Mouse (Mus musculus) liver, embryonic 15.5 days (tissue): ENCODE data around the gene Gm21885. TPM values are rescaled to one million over a fixed set of nuclear protein-coding genes. Genes with fewer than 3 reads are reported as not detected.

ENCODE experiments used
- ATAC-seq: fragments of 200-750 bp; cut with Nextera tagmentation; 2 replicates; pipeline ENCODE4 v1.8.0; 2017; ENCODE audit warnings: moderate number of reproducible peaks, mild to moderate bottlenecking, moderate library complexity; ENCODE audit not compliant: insufficient read depth
- H3K27ac ChIP-seq: fragments of 300-500 bp; sonication (generic); replicated peaks from 2 replicates; pipeline ENCODE4 v1.5.1; 2015; ENCODE audit warnings: mild to moderate bottlenecking, inconsistent platforms
- H3K27me3 ChIP-seq: fragments of 300-500 bp; sonication (generic); 2 replicates; pipeline ENCODE4 v1.6.1; 2015; ENCODE audit warnings: mild to moderate bottlenecking, inconsistent platforms
- H3K36me3 ChIP-seq: fragments of 300-500 bp; sonication (generic); replicated peaks from 2 replicates; pipeline ENCODE4 v1.6.1; 2015; ENCODE audit warnings: moderate library complexity, mild to moderate bottlenecking, inconsistent platforms
- H3K4me1 ChIP-seq: fragments of 300-500 bp; sonication (generic); replicated peaks from 2 replicates; pipeline ENCODE4 v1.6.1; 2015; ENCODE audit warnings: inconsistent platforms
- H3K4me2 ChIP-seq: fragments of 300-500 bp; sonication (generic); 2 replicates; pipeline ENCODE4 v1.6.1; 2015; ENCODE audit warnings: moderate library complexity, mild to moderate bottlenecking, inconsistent platforms
- H3K4me3 ChIP-seq: fragments of 300-500 bp; sonication (generic); replicated peaks from 2 replicates; pipeline ENCODE4 v1.5.1; 2015; ENCODE audit warnings: mild to moderate bottlenecking, inconsistent platforms
- H3K9ac ChIP-seq: fragments of 300-500 bp; sonication (generic); 2 replicates; pipeline ENCODE4 v1.6.1; 2015; ENCODE audit warnings: moderate library complexity, mild to moderate bottlenecking, inconsistent platforms
- H3K9me3 ChIP-seq: fragments of 300-500 bp; sonication (generic); replicated peaks from 2 replicates; pipeline ENCODE4 v1.6.1; 2016; ENCODE audit warnings: inconsistent platforms
- WGBS: fragments of 180-500 bp; shearing (Covaris S2); methylation state at CpG from one replicate; pipeline ENCODE4 v1.1.7; 2015; ENCODE audit warnings: mixed read lengths; ENCODE audit not compliant: insufficient replicate concordance; 5-methylcytosine and 5-hydroxymethylcytosine counted together
- polyA plus RNA-seq: library from polyadenylated mRNA; unstranded; fragments of >200 nt; fragmentation: Nextera tagmentation; extraction: Ambion mirVana; gene quantifications from 2 replicates; pipeline ENCODE4 v1.2.1, GENCODE M21; 2015

Gene Gm21885
- 0.15 TPM in 1 of 2 replicates, not detected in the other for polyA plus RNA-seq

DNA sequence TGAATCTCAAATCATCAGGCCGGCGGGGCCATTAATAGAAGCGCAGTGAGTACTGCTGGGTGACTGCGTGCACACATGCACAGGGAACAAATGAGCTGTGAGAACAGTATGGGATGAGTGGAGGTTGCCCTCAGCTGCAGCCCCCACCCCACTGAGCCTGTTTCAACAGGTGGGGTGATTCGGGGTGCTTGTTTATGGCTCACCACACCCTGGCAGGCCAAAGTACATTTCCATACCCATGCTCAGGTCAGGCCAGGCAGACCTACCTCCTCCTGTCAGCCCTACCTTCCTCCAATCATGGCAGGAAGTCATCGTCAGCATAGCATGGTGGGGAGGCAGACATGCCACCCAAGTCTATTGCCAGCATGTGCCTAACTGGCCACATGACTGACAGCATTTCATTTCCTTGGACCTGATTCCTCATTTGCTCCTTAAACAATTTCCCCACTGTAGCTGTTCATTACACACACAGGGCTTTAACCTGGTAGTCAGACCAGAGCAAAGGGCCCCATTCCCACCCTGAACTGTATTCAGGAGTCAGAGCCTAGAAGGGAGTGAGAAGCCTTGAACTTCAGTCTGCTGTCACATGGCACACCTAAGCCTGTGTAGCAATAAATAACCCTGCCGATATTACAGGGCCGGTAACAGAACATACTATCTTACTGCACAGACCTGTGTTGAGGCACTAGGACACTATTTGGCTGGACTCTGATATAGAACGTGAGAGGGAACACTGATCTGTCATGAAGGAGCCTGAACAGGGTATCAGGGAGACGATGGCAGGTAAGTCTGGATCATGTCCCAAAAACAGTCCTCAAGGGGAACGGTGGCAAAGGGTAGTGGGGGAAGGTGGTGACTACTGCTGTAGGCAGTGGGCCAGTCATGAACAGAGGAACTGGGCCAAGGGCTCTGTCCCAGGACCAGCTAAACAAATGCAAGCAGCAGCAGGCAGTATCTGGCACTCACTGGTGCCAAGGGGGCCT lies at the start of gene Gm21885:
Gene Gm21885, plus strand, starts transcription at position 675 of the 983 bp plus-strand sequence.
- H3K9ac ChIP-seq, result 0 out of 2 replicates have a peak within 1 kb of the TSS, but pooled peaks have one; percentile 9
- no peaks in the 10 kb centered on the region for H3K27me3 ChIP-seq
- 64% methylated on average over 11 of the region's 11 CpGs for WGBS
- H3K27ac ChIP-seq, result 0 out of 2 replicates have a peak within 1 kb of the TSS, but pooled peaks have one; percentile 8
- peaks cover 38% of the 10 kb centered on the region for H3K4me1 ChIP-seq
- H3K9me3 ChIP-seq, result no peaks in the 10 kb centered on the region
- H3K36me3 ChIP-seq, result peaks cover 34% of the 10 kb centered on the region
- H3K4me2 ChIP-seq, result no peak within 1 kb of the TSS
- peak; percentile 47 for ATAC-seq
- H3K4me3 ChIP-seq, result no peak within 1 kb of the TSS

GRCm38 (mm10) chr11:94233405-94233804 lies 48.3 kb upstream of the Gm21885 start:
- no peak for ATAC-seq
- H3K27ac ChIP-seq, result no peak overlapping the region

GRCm38 (mm10) chr11:94234380-94234779 lies 47.3 kb upstream of the Gm21885 start:
- H3K4me2 ChIP-seq, result no peak overlapping the region
- H3K27me3 ChIP-seq, result peaks cover 4% of the 10 kb centered on the region; the same call in 1 of the 2 replicates
- H3K9me3 ChIP-seq, result no peaks in the 10 kb centered on the region
- peaks cover 50% of the 10 kb centered on the region for H3K4me1 ChIP-seq
- no peaks in the 10 kb centered on the region for H3K36me3 ChIP-seq
- 43% methylated on average over 12 of the region's 12 CpGs for WGBS
- ATAC-seq, result peak; percentile 29
- H3K9ac ChIP-seq, result no peak overlapping the region
- no peak overlapping the region for H3K4me3 ChIP-seq
- H3K27ac ChIP-seq, result 0 out of 2 replicates have a peak overlapping the region, but pooled peaks have one; percentile 14

More at GRCm38 (mm10) chr11:94233405-94233804, 48.3 kb upstream of the Gm21885 start:
- no peak overlapping the region for H3K4me2 ChIP-seq
- no peak overlapping the region for H3K4me3 ChIP-seq
- peaks cover 50% of the 10 kb centered on the region for H3K4me1 ChIP-seq
- peaks cover 4% of the 10 kb centered on the region; the same call in 1 of the 2 replicates for H3K27me3 ChIP-seq
- no peaks in the 10 kb centered on the region for H3K9me3 ChIP-seq
- H3K36me3 ChIP-seq, result no peaks in the 10 kb centered on the region
- H3K9ac ChIP-seq, result no peak overlapping the region
- 66% methylated on average over 6 of the region's 6 CpGs for whole genome bisulfite sequencing

DNA sequence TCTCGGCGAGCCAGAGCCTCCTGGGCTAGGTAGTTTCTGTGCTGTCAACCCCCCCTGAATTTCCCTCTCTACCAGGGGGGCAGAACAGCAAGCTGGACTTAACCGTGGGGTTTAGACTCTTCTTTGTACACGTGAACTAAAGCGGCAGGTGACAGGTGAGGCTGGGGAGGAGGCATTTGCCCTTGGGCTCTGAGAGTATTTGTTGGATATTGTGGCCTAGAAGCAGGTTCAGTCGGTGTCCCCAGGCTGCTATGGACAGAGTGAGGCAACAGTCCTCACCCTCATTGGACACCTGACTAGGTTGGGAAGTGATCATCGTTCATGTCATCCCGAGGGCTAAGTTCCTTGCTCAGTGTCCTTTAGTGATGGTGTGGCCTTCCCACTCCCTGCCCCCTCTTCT lies 46.8 kb upstream of the Gm21885 start:
- ATAC-seq, result no peak
- Histone ChIP-seq H3K4me2 (no peak overlapping the region), H3K4me1 (peaks cover 46% of the 10 kb centered on the region), H3K27me3 (peaks cover 4% of the 10 kb centered on the region; the same call in 1 of the 2 replicates), H3K4me3 (no peak overlapping the region), H3K9me3 (no peaks in the 10 kb centered on the region), H3K27ac (0 out of 2 replicates have a peak overlapping the region, but pooled peaks have one; percentile 14), H3K9ac (peak overlapping the region; percentile 5; the same call in 1 of the 2 replicates), H3K36me3 (no peaks in the 10 kb centered on the region)
- WGBS, result 79% methylated on average over 8 of the region's 8 CpGs

DNA sequence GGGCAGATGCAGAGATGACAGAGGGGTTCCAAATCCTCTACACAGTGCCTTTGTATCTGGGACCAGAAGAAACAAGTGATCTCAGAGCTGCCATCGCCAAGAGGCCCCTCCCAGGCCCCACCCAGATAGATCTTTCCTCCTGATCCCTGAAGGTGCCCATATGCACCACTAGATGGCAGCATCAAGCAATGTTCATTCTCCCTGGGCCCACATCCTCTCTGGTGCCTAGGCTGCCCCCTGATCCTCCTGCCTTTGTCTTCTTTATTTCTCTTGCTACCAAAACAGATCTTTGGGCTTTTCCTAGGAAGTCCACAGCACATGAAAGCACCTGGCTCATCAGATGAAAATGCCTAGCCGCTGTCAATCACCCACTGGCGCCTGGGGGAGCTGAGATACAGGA lies 45.6 kb upstream of the Gm21885 start:
- Histone ChIP-seq H3K27me3 (peaks cover 4% of the 10 kb centered on the region; the same call in 1 of the 2 replicates), H3K4me1 (peaks cover 34% of the 10 kb centered on the region), H3K4me3 (no peak overlapping the region), H3K36me3 (no peaks in the 10 kb centered on the region), H3K4me2 (peak overlapping the region; percentile 36), H3K27ac (no peak overlapping the region), H3K9me3 (no peaks in the 10 kb centered on the region), H3K9ac (no peak overlapping the region)
- 28% methylated on average over 3 of the region's 3 CpGs for WGBS
- ATAC-seq, result peak; percentile 80

GRCm38 (mm10) chr11:94238786-94239185 lies 42.9 kb upstream of the Gm21885 start:
- ATAC-seq, result no peak
- WGBS, result 84% methylated on average over 8 of the region's 8 CpGs
- H3K9ac ChIP-seq, result no peak overlapping the region
- no peak overlapping the region for H3K4me3 ChIP-seq
- no peaks in the 10 kb centered on the region for H3K36me3 ChIP-seq
- peaks cover 40% of the 10 kb centered on the region for H3K4me1 ChIP-seq
- peaks cover 29% of the 10 kb centered on the region for H3K27me3 ChIP-seq
- H3K27ac ChIP-seq, result no peak overlapping the region
- H3K4me2 ChIP-seq, result no peak overlapping the region
- no peaks in the 10 kb centered on the region for H3K9me3 ChIP-seq

- no peak for ATAC-seq
- H3K4me3 ChIP-seq, result no peak overlapping the region
- H3K9me3 ChIP-seq, result no peaks in the 10 kb centered on the region
- no peak overlapping the region for H3K27ac ChIP-seq
- H3K4me1 ChIP-seq, result peaks cover 32% of the 10 kb centered on the region
- 47% methylated on average over 9 of the region's 9 CpGs for WGBS
- no peak overlapping the region for H3K9ac ChIP-seq
- H3K4me2 ChIP-seq, result no peak overlapping the region
- H3K27me3 ChIP-seq, result peaks cover 38% of the 10 kb centered on the region
- no peaks in the 10 kb centered on the region for H3K36me3 ChIP-seq
Measured at GRCm38 (mm10) chr11:94239706-94240105, 42.0 kb upstream of the Gm21885 start.

DNA sequence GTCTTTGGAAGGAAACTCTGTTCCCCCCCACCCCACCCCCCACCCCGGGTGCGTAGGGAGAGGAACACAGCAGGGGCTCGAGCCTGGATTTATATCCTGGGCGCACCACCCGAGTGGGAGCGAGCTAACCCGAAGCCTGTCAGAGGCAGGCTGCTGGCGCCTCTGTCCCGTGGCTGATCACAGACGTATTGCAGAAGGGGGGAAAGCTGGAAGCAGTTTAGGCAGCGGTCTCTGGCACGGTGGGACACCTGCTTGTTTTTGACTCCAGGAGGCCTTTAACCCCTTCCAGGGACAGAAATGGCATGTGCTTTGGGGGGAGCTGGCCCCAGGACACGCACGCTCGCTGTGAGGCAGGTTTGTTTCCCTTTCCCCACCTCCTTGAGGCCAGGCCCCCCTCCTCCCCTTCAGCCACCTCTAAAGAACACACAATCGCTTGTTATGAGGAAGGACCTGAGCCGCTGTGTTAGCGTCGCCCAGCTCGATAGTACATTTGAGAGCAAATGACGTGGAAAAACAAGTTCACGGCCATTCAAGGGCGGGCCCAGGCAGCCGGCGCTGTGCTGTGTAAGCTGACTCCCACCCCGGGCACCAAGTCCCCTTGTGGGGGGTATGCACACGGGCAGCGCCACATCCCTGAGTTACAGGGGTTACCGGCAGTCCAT lies 38.8 kb upstream of the Gm21885 start:
- H3K9ac ChIP-seq, result no peak overlapping the region

GRCm38 (mm10) chr11:94243422-94244180 lies 38.1 kb upstream of the Gm21885 start:
- Histone ChIP-seq H3K36me3 (no peaks in the 10 kb centered on the region), H3K9ac (no peak overlapping the region), H3K4me1 (peaks cover 18% of the 10 kb centered on the region), H3K27me3 (peaks cover 61% of the 10 kb centered on the region), H3K9me3 (no peaks in the 10 kb centered on the region), H3K4me3 (peak overlapping the region; percentile 32), H3K27ac (no peak overlapping the region), H3K4me2 (peak overlapping the region; percentile 60)
- 37% methylated on average over 15 of the region's 15 CpGs for WGBS
- no peak; the same call in 1 of the 2 replicates for ATAC-seq

More for the DNA sequence above, 38.8 kb upstream of the Gm21885 start:
- 15% methylated on average over 29 of the region's 29 CpGs for WGBS
- Histone ChIP-seq H3K27ac (no peak overlapping the region), H3K4me2 (peak overlapping the region; percentile 60), H3K27me3 (peaks cover 58% of the 10 kb centered on the region), H3K36me3 (no peaks in the 10 kb centered on the region), H3K4me1 (peaks cover 18% of the 10 kb centered on the region), H3K9me3 (no peaks in the 10 kb centered on the region), H3K4me3 (peak overlapping the region; percentile 32)
- 0 out of 2 replicates have a peak, but pooled peaks have one; percentile 32 for ATAC-seq

DNA sequence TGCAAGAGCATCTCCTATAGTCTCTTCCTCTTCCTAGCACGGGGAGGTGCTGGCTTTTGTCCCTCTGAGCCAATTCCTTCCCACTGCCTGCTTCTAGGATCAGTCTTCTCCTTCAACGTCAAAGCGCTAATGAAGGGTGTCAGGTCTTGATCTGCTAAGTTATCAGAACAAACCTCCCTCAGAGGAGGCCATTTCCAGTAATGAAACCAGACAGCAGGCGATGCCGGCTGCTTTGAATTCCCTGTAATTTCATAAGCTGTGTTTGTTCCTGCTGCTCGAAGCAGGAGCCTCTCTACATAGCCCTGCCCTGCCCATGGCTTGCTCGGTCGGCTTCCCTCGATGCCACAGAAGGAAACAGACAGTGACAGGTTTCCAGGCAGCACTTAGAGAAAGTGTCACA lies 37.3 kb upstream of the Gm21885 start:
- 61% methylated on average over 9 of the region's 9 CpGs for WGBS
- H3K9ac ChIP-seq, result no peak overlapping the region
- H3K27me3 ChIP-seq, result peaks cover 61% of the 10 kb centered on the region
- H3K36me3 ChIP-seq, result no peaks in the 10 kb centered on the region
- H3K4me3 ChIP-seq, result no peak overlapping the region
- H3K9me3 ChIP-seq, result no peaks in the 10 kb centered on the region
- no peak for ATAC-seq
- no peak overlapping the region for H3K27ac ChIP-seq
- peaks cover 18% of the 10 kb centered on the region for H3K4me1 ChIP-seq
- H3K4me2 ChIP-seq, result no peak overlapping the region
